Mouse (Mus musculus) gonadal fat pad, adult 2 months (tissue): ENCODE data around the gene Smg6. TPM values are rescaled to one million over a fixed set of nuclear protein-coding genes. Genes with fewer than 3 reads are reported as not detected.
"Not testable (repeated sequence)": the region's sequence is repeated elsewhere in the genome, so short reads cannot be mapped to it uniquely, and the experiment has no call there.

Experiments
- DNase-seq: peaks from one replicate; pipeline ENCODE4 v3.0.0-alpha.2; 2012; ENCODE audit warnings: low read depth
- polyA plus RNA-seq: library from polyadenylated mRNA; depleted of rRNA; stranded (reverse); fragments of >200 nt; gene quantifications from 2 replicates; pipeline ENCODE4 v1.2.3, GENCODE M21; 2012

Smg6 gene
- polyA plus RNA-seq, 1 experiment, result 29.3 TPM

GRCm38 (mm10) chr11:74994141-74994540 is 68.5 kb downstream of the Smg6 start:
- DNase-seq, result no peak

- DNase-seq, result no peak
These were observed 69.2 kb downstream of the Smg6 start for GRCm38 (mm10) chr11:74994856-74995255.

- no peak for DNase-seq
These were observed 70.9 kb downstream of the Smg6 start for GRCm38 (mm10) chr11:74996482-74996881.

GRCm38 (mm10) chr11:75000869-75001653 is 75.4 kb downstream of the Smg6 start:
- no peak for DNase-seq

- no peak for DNase-seq
These were observed 82.6 kb downstream of the Smg6 start for GRCm38 (mm10) chr11:75008270-75008669.

GRCm38 (mm10) chr11:75009537-75009936 is 83.9 kb downstream of the Smg6 start:
- DNase-seq, result not testable (repeated sequence)

- no peak for DNase-seq
These were observed 87.5 kb downstream of the Smg6 start for GRCm38 (mm10) chr11:75012997-75013694.

- DNase-seq, result no peak
These were observed 88.4 kb downstream of the Smg6 start for GRCm38 (mm10) chr11:75013764-75014695.

GRCm38 (mm10) chr11:75014816-75015215 is 89.2 kb downstream of the Smg6 start:
- DNase-seq, result no peak

- DNase-seq, result no peak
These were observed 89.8 kb downstream of the Smg6 start for GRCm38 (mm10) chr11:75015453-75015871.

GRCm38 (mm10) chr11:75016309-75016860 is 90.8 kb downstream of the Smg6 start:
- no peak for DNase-seq

- no peak for DNase-seq
These were observed 92.2 kb downstream of the Smg6 start for GRCm38 (mm10) chr11:75017831-75018230.

GRCm38 (mm10) chr11:75026977-75027376 is 101.4 kb downstream of the Smg6 start:
- DNase-seq, result no peak

GRCm38 (mm10) chr11:75027616-75028015 is 102.0 kb downstream of the Smg6 start:
- no peak for DNase-seq

- DNase-seq, result no peak
These were observed 105.6 kb downstream of the Smg6 start for GRCm38 (mm10) chr11:75031251-75031650.

- DNase-seq, result no peak
These were observed 107.3 kb downstream of the Smg6 start for GRCm38 (mm10) chr11:75032946-75033345.

- DNase-seq, result no peak
These were observed 108.0 kb downstream of the Smg6 start for GRCm38 (mm10) chr11:75033581-75034067.

- no peak for DNase-seq
These were observed 108.5 kb downstream of the Smg6 start for GRCm38 (mm10) chr11:75034104-75034503.

GRCm38 (mm10) chr11:75044333-75044732 is 118.7 kb downstream of the Smg6 start:
- DNase-seq, result no peak

GRCm38 (mm10) chr11:75045822-75046221 is 120.2 kb downstream of the Smg6 start:
- DNase-seq, result peak; percentile 59

- no peak for DNase-seq
These were observed 121.0 kb downstream of the Smg6 start for GRCm38 (mm10) chr11:75046638-75047037.

- DNase-seq, result no peak
These were observed 121.4 kb downstream of the Smg6 start for GRCm38 (mm10) chr11:75047066-75047465.
